Mouse (Mus musculus) G1E (cell line): ENCODE measurements around the gene Armc9.

Source experiments
- CTCF ChIP-seq: IDR thresholded peaks from 2 replicates; pipeline ENCODE4 v1.5.1; 2012; ENCODE audit warnings: low read depth, low read length, inconsistent platforms, mixed read lengths
- GATA1 ChIP-seq: IDR thresholded peaks from 2 replicates; pipeline ENCODE4 v1.6.1; 2012; ENCODE audit warnings: borderline replicate concordance, low read length, inconsistent platforms, mixed read lengths

GRCm38 (mm10) chr1:86287473-86287872 is 132.9 kb downstream of the Armc9 start:
- TF ChIP-seq CTCF (no peak), GATA1 (no peak)
